Mouse (Mus musculus): ENCODE measurements around the gene Zkscan8. TPM values are rescaled to one million over a fixed set of nuclear protein-coding genes. Genes with fewer than 3 reads are reported as not detected.

Gene Zkscan8
- total RNA-seq, 4 experiments from 2014 or later = 4.6 to 9.3 (median 7.2) TPM

Other genes with a start within 250 kb of the Zkscan8 start
- gene Gpx5, start 238.4 kb downstream of the Zkscan8 start, total RNA-seq (2022) = not detected
- not detected for gene Gpx6, start 219.0 kb downstream of the Zkscan8 start, total RNA-seq (2022)
- gene Olfr1367, start 184.2 kb downstream of the Zkscan8 start, total RNA-seq (2022) = not detected
- 10 to 100 TPM in 1 of 4 experiments, 1 to 10 TPM in 3; 7.7 to 10.5 (median 8.5) TPM for gene Zscan12, start 168.3 kb downstream of the Zkscan8 start, total RNA-seq (2022)
- gene Zkscan3, start 128.4 kb downstream of the Zkscan8 start, total RNA-seq (2022) = 10 to 100 TPM; 11.5 to 13.3 (median 12.1) TPM
- under 1 TPM in 3 of 4 experiments, not detected in 1; 0.36 to 0.53 (median 0.46) TPM for gene Pgbd1, start 90.1 kb downstream of the Zkscan8 start, total RNA-seq (2022)
- 10 to 100 TPM; 12.9 to 15.9 (median 14.5) TPM for gene Zscan26, start 77.4 kb downstream of the Zkscan8 start, total RNA-seq (2022)
- under 1 TPM in 3 of 4 experiments, not detected in 1; 0.19 to 0.22 (median 0.20) TPM for gene Nkapl, start 62.6 kb downstream of the Zkscan8 start, total RNA-seq (2022)
- 1 to 10 TPM in 1 of 4 experiments, under 1 TPM in 3; 0.27 to 1.1 (median 0.43) TPM for gene Zkscan4, start 52.2 kb downstream of the Zkscan8 start, total RNA-seq (2022)
- gene Gm10065, start 51.7 kb downstream of the Zkscan8 start, total RNA-seq (2022) = not detected
- 10 to 100 TPM; 20.3 to 26.8 (median 22.2) TPM for gene AK157302, start 35.9 kb downstream of the Zkscan8 start, total RNA-seq (2022)
- 100 to 1,000 TPM in 1 of 4 experiments, 10 to 100 TPM in 3; 74.4 to 112 (median 87.3) TPM for gene Gm11273, start 29.7 kb downstream of the Zkscan8 start, total RNA-seq (2022)
- not detected for gene Olfr1366, start 11.7 kb upstream of the Zkscan8 start, total RNA-seq (2022)
- gene Olfr1535, start 28.8 kb upstream of the Zkscan8 start, total RNA-seq (2022) = not detected
- not detected for gene Olfr1364, start 50.6 kb upstream of the Zkscan8 start, total RNA-seq (2022)
- gene Olfr1362, start 82.9 kb upstream of the Zkscan8 start, total RNA-seq (2022) = not detected
- gene Olfr11, start 111.4 kb upstream of the Zkscan8 start, total RNA-seq (2022) = not detected
- not detected for gene Olfr1361, start 132.3 kb upstream of the Zkscan8 start, total RNA-seq (2022)
- not detected for gene Olfr1360, start 146.3 kb upstream of the Zkscan8 start, total RNA-seq (2022)
- gene Olfr1359, start 167.0 kb upstream of the Zkscan8 start, total RNA-seq (2022) = not detected
- 1 to 10 TPM in 3 of 4 experiments, under 1 TPM in 1; 0.99 to 6.6 (median 3.4) TPM for gene Hist1h2bl, start 185.0 kb upstream of the Zkscan8 start, total RNA-seq (2022)
- gene Hist1h2ai, start 185.3 kb upstream of the Zkscan8 start, total RNA-seq (2022) = 1 to 10 TPM in 3 of 4 experiments, not detected in 1; 1.8 to 3.3 (median 2.6) TPM
- gene Hist1h3h, start 186.5 kb upstream of the Zkscan8 start, total RNA-seq (2022) = not detected
- not detected for gene Hist1h2bm, start 190.9 kb upstream of the Zkscan8 start, total RNA-seq (2022)
- 1 to 10 TPM in 1 of 4 experiments, under 1 TPM in 2, not detected in 1; 0.67 to 1.6 (median 0.90) TPM for gene Hist1h4j, start 203.9 kb upstream of the Zkscan8 start, total RNA-seq (2022)
- gene Hist1h4k, start 219.4 kb upstream of the Zkscan8 start, total RNA-seq (2022) = 10 to 100 TPM in 1 of 4 experiments, 1 to 10 TPM in 3; 5.0 to 10.8 (median 6.7) TPM
- gene Hist1h2ak, start 222.7 kb upstream of the Zkscan8 start, total RNA-seq (2022) = not detected
- gene Hist1h2bn, start 223.0 kb upstream of the Zkscan8 start, total RNA-seq (2022) = 1 to 10 TPM in 2 of 4 experiments, not detected in 2; 1.5 to 1.8 TPM
- gene Hist1h1b, start 249.5 kb upstream of the Zkscan8 start, total RNA-seq (2022) = 1 to 10 TPM in 1 of 4 experiments, under 1 TPM in 2, not detected in 1; 0.40 to 1.2 (median 0.70) TPM